Mouse (Mus musculus): ENCODE results near the gene Zbtb5. TPM values are rescaled to one million over a fixed set of nuclear protein-coding genes. Genes with fewer than 3 reads are reported as not detected.
"Not testable (repeated sequence)": the region's sequence is repeated elsewhere in the genome, so short reads cannot be mapped to it uniquely, and the experiment has no call there.

Zbtb5 gene
- total RNA-seq, 2 experiments from 2014 or later: 8.5 to 11.6 TPM

GRCm38 (mm10) chr4:45013537-45013936 lies 1.3 kb upstream of the Zbtb5 start:
- intact Hi-C loops (cut with DNase I): loop anchor here (10.0 kb wide), 1 partner anchor 841 kb away; no protein-coding TSS in a partner anchor
- DNase-seq: no peak

GRCm38 (mm10) chr4:45013031-45013431 lies 819 bp upstream of the Zbtb5 start:
- intact Hi-C loops (cut with DNase I): loop anchor here (10.0 kb wide), 1 partner anchor 842 kb away; no protein-coding TSS in a partner anchor
- DNase-seq: no peak

GRCm38 (mm10) chr4:45011581-45012104 lies 569 bp downstream of the Zbtb5 start:
- intact Hi-C loops (cut with DNase I): loop anchor here (1.0 to 10.0 kb wide), 4 partner anchors 29 to 843 kb away; no protein-coding TSS in a partner anchor
- DNase-seq: peak; percentile 76 to 79

GRCm38 (mm10) chr4:45010806-45011415 lies 1.3 kb downstream of the Zbtb5 start:
- peak in 1 of 2 experiments; percentile 28 for DNase-seq
- intact Hi-C loops (cut with DNase I): loop anchor here (2.0 to 10.0 kb wide), 3 partner anchors 28 to 844 kb away; no protein-coding TSS in a partner anchor

- intact Hi-C loops (cut with DNase I): no loop called here
- DNase-seq: no peak
Measured at GRCm38 (mm10) chr4:45005452-45005851, 6.8 kb downstream of the Zbtb5 start.

GRCm38 (mm10) chr4:45000001-45000400 lies 12.2 kb downstream of the Zbtb5 start:
- intact Hi-C loops (cut with DNase I): no loop called here
- no peak for DNase-seq

GRCm38 (mm10) chr4:44998071-44998470 lies 14.1 kb downstream of the Zbtb5 start:
- intact Hi-C loops (cut with DNase I): no loop called here
- DNase-seq: no peak

- intact Hi-C loops (cut with DNase I): no loop called here
- no peak for DNase-seq
Measured at GRCm38 (mm10) chr4:44994776-44995175, 17.4 kb downstream of the Zbtb5 start.

- intact Hi-C loops (cut with DNase I): no loop called here
- DNase-seq: no peak
Measured at GRCm38 (mm10) chr4:44993847-44994246, 18.4 kb downstream of the Zbtb5 start.

GRCm38 (mm10) chr4:44993179-44993578 lies 19.0 kb downstream of the Zbtb5 start:
- intact Hi-C loops (cut with DNase I); DNase-seq: not testable (repeated sequence)

GRCm38 (mm10) chr4:44992330-44992729 lies 19.9 kb downstream of the Zbtb5 start:
- DNase-seq; intact Hi-C loops (cut with DNase I): not testable (repeated sequence)

GRCm38 (mm10) chr4:44990560-44990959 lies 21.7 kb downstream of the Zbtb5 start:
- intact Hi-C loops (cut with DNase I): no loop called here

GRCm38 (mm10) chr4:44983131-44983740 lies 29.0 kb downstream of the Zbtb5 start:
- intact Hi-C loops (cut with DNase I): loop anchor here (2.0 kb wide), 1 partner anchor 28 kb away; no protein-coding TSS in a partner anchor
- no peak for DNase-seq

More at GRCm38 (mm10) chr4:44990560-44990959, 21.7 kb downstream of the Zbtb5 start:
- no peak for DNase-seq

GRCm38 (mm10) chr4:44982440-44983130 lies 29.6 kb downstream of the Zbtb5 start:
- DNase-seq: peak in 1 of 2 experiments; percentile 5
- intact Hi-C loops (cut with DNase I): loop anchor here (2.0 kb wide), 1 partner anchor 28 kb away; no protein-coding TSS in a partner anchor

- intact Hi-C loops (cut with DNase I): loop anchor here (2.0 kb wide), 1 partner anchor 29 kb away; no protein-coding TSS in a partner anchor
- peak in 1 of 2 experiments; percentile 28 for DNase-seq
Measured at GRCm38 (mm10) chr4:44981974-44982287, 30.3 kb downstream of the Zbtb5 start.

GRCm38 (mm10) chr4:44981280-44981973 lies 30.8 kb downstream of the Zbtb5 start, which contains the start of gene Grhpr:
Gene Grhpr (plus strand): TSS chr4:44981395.
- peak; percentile 87 to 89 for DNase-seq
- intact Hi-C loops (cut with DNase I): no loop called here

- peak in 1 of 2 experiments; percentile 14 for DNase-seq
- intact Hi-C loops (cut with DNase I): no loop called here
Measured at GRCm38 (mm10) chr4:44979794-44980338, 32.3 kb downstream of the Zbtb5 start.

- intact Hi-C loops (cut with DNase I): no loop called here
- no peak for DNase-seq
Measured at GRCm38 (mm10) chr4:44978175-44978574, 34.0 kb downstream of the Zbtb5 start.

GRCm38 (mm10) chr4:44976921-44977710 lies 35.1 kb downstream of the Zbtb5 start:
- DNase-seq: no peak
- intact Hi-C loops (cut with DNase I): no loop called here

Data from heart, postnatal 10 days (tissue).